In genomic region chr7:130613973-130614372, GRCm38 (mm10) we compare ENCODE assay signal across 27 mouse cellular contexts. TPM values are rescaled to one million over a fixed set of nuclear protein-coding genes. Genes with fewer than 3 reads are reported as not detected.
A peak's percentile ranks its signal among the peaks of the same experiment; 100 is the strongest.
DNase-seq lines count a peak whose midpoint lies in the region; ATAC-seq and TF ChIP-seq lines count a peak whose summit lies in the region.
"Had no signal": no experiment of that assay in that cellular context is flagged by ENCODE, and none has a peak within 500 bp of the region (broad histone marks: within the 10 kb centered on the region; RNA-seq: fewer than 3 reads in every experiment).

No protein-coding gene starts in this region.

- TF ChIP-seq POLR2A in heart, adult 2 months (IDR thresholded peaks at IDR 0.05; ENCODE audit: insufficient read depth, low read depth, low read length), result no peak

- H3K36me3 ChIP-seq in heart, adult 2 months (ENCODE audit: control insufficient read depth, insufficient read depth, low read length), result peaks cover 11% of the 10 kb centered on the region; the same call in 1 of the 2 replicates
- H3K36me3 ChIP-seq in forebrain, embryonic 14.5 days (ENCODE audit: control insufficient read depth, insufficient read depth, low read length), result no peaks in the 10 kb centered on the region
- H3K36me3 ChIP-seq: embryonic facial prominence, embryonic 13.5 days; forebrain, embryonic 12.5 days; G1E; heart, embryonic 13.5 days; hindbrain, embryonic 12.5 days; limb, embryonic 13.5 days; lung, embryonic 15.5 days; midbrain, embryonic 12.5 days had no signal

- ATAC-seq in forebrain, embryonic 14.5 days, result no peak
- ATAC-seq: intestine, postnatal 0 days; Patski had no signal

- DNase-seq in embryo, embryonic 10.5 days (ENCODE audit: low spot score), result peak; percentile 20
- DNase-seq in embryo, embryonic 10 days (ENCODE audit: low spot score), result no peak
- no peak for DNase-seq in heart, adult 2 months
- DNase-seq in heart, postnatal 36 days, result no peak
- DNase-seq in left cerebral cortex, postnatal 4 days, result peak; percentile 17
- no peak for DNase-seq in left cerebral cortex, postnatal 14 days (ENCODE audit: low spot score in 2 of 2)
- DNase-seq in retina, postnatal 1 day, result peak; percentile 34
- DNase-seq in forebrain, embryonic 14.5 days (ENCODE audit: low spot score), result no peak
- DNase-seq: cerebellum, adult 2 months; cerebellum, postnatal 14 days; heart, postnatal 14 days; kidney, postnatal 14 days; right cerebral cortex, postnatal 25 days; spleen, adult 18-20 months; thymus, postnatal 14 days had no signal

- no peak overlapping the region for H3K4me3 ChIP-seq in heart, adult 2 months
- H3K4me3 ChIP-seq in forebrain, embryonic 14.5 days (ENCODE audit: low read depth, low read length), result no peak overlapping the region
- H3K4me3 ChIP-seq: embryonic facial prominence, embryonic 13.5 days; erythroblast, embryonic 14.5 days; forebrain, embryonic 12.5 days; heart, embryonic 13.5 days; hindbrain, embryonic 12.5 days; limb, embryonic 13.5 days; lung, embryonic 15.5 days; midbrain, embryonic 12.5 days had no signal

- 56% methylated on average over 4 of the region's 4 CpGs for WGBS in heart, adult 2 months
- WGBS in forebrain, embryonic 14.5 days, result 82% methylated on average over 4 of the region's 4 CpGs

- H3K27me3 ChIP-seq in heart, adult 2 months (ENCODE audit: control insufficient read depth, insufficient read depth, low read length), result no peaks in the 10 kb centered on the region
- H3K27me3 ChIP-seq in forebrain, embryonic 14.5 days (replicated peaks; ENCODE audit: control insufficient read depth, insufficient read depth, low read length), result no peaks in the 10 kb centered on the region
- H3K27me3 ChIP-seq: embryonic facial prominence, embryonic 13.5 days; forebrain, embryonic 12.5 days; hindbrain, embryonic 12.5 days; lung, embryonic 15.5 days; Patski had no signal

- peak overlapping the region; percentile 24; the same call in 1 of the 2 replicates for H3K27ac ChIP-seq in heart, adult 2 months
- H3K27ac ChIP-seq in forebrain, embryonic 14.5 days (ENCODE audit: low read depth, low read length), result no peak overlapping the region
- H3K27ac ChIP-seq: embryonic facial prominence, embryonic 13.5 days; forebrain, embryonic 12.5 days; heart, embryonic 13.5 days; hindbrain, embryonic 12.5 days; limb, embryonic 13.5 days; lung, embryonic 15.5 days; midbrain, embryonic 12.5 days had no signal

- TF ChIP-seq EP300 in heart, adult 2 months (IDR thresholded peaks at IDR 0.05; ENCODE audit: insufficient read depth, low read depth, low read length), result no peak

- no peak overlapping the region for H3K4me2 ChIP-seq in forebrain, embryonic 14.5 days (ENCODE audit: low read length)
- H3K4me2 ChIP-seq: embryonic facial prominence, embryonic 13.5 days; forebrain, embryonic 12.5 days; heart, embryonic 13.5 days; hindbrain, embryonic 12.5 days; limb, embryonic 13.5 days; liver, embryonic 11.5 days; lung, embryonic 15.5 days; midbrain, embryonic 12.5 days had no signal

- H3K9me3 ChIP-seq in forebrain, embryonic 14.5 days (replicated peaks; ENCODE audit: control insufficient read depth, low read length), result no peaks in the 10 kb centered on the region
- H3K9me3 ChIP-seq: embryonic facial prominence, embryonic 13.5 days; forebrain, embryonic 12.5 days; heart, embryonic 13.5 days; hindbrain, embryonic 12.5 days; limb, embryonic 13.5 days; lung, embryonic 15.5 days; midbrain, embryonic 12.5 days had no signal

- peaks cover 2% of the 10 kb centered on the region for H3K4me1 ChIP-seq in heart, adult 2 months (ENCODE audit: control insufficient read depth, insufficient read depth, low read length)
- H3K4me1 ChIP-seq in forebrain, embryonic 14.5 days (ENCODE audit: control insufficient read depth, insufficient read depth, low read length), result no peaks in the 10 kb centered on the region
- H3K4me1 ChIP-seq: embryonic facial prominence, embryonic 13.5 days; hindbrain, embryonic 12.5 days; lung, embryonic 15.5 days; midbrain, embryonic 12.5 days had no signal

- TF ChIP-seq CTCF in heart, adult 2 months (IDR thresholded peaks at IDR 0.05), result no peak

- H3K79me2 ChIP-seq in heart, adult 2 months (replicated peaks; ENCODE audit: control insufficient read depth, insufficient read depth, low read length), result no peaks in the 10 kb centered on the region

- no peak overlapping the region for H3K9ac ChIP-seq in heart, adult 2 months (ENCODE audit: low read depth, low read length)
- no peak overlapping the region for H3K9ac ChIP-seq in forebrain, embryonic 14.5 days (ENCODE audit: low read length)
- H3K9ac ChIP-seq: embryonic facial prominence, embryonic 13.5 days; forebrain, embryonic 12.5 days; heart, embryonic 13.5 days; hindbrain, embryonic 12.5 days; limb, embryonic 13.5 days; lung, embryonic 15.5 days; midbrain, embryonic 12.5 days had no signal

- intact Hi-C loops in heart, adult 2 months (cut with DNase I), result no loop called here
- intact Hi-C loops in heart, postnatal 36 days (cut with DNase I), result no loop called here
- intact Hi-C loops in left cerebral cortex, postnatal 4 days (cut with DNase I), result no loop called here
- intact Hi-C loops in left cerebral cortex, postnatal 14 days (cut with DNase I), result no loop called here

RNA-seq across cellular contexts. Expression of gene Tacc2, which starts 36.7 kb away (rescaled TPM):
- total RNA-seq in heart, adult 2 months (2021), result 100 to 1,000 TPM; 339 to 480 TPM
- polyA plus RNA-seq in heart, adult 2 months (2012; rRNA removed), result 117 and 163 TPM in 2 replicates
- 100 to 1,000 TPM; 505 to 575 TPM for total RNA-seq in heart, postnatal 36 days (2021)
- total RNA-seq in left cerebral cortex, postnatal 4 days (2021), result 100 to 1,000 TPM; 101 to 102 TPM
- 10 to 100 TPM; 68.9 to 70.3 TPM for total RNA-seq in left cerebral cortex, postnatal 14 days (2021)
- polyA plus RNA-seq in forebrain, embryonic 14.5 days (2014; fragmentation: Nextera tagmentation; extraction: Ambion mirVana), result 40.2 and 47.9 TPM in 2 replicates
- polyA plus RNA-seq: G1E had no signal

RNA-seq across cellular contexts. Expression of gene Nsmce4a, which starts 41.1 kb away (rescaled TPM):
- total RNA-seq in heart, adult 2 months (2021), result 10 to 100 TPM; 38.6 to 46.0 TPM
- polyA plus RNA-seq in heart, adult 2 months (2012; rRNA removed), result 20.0 and 32.3 TPM in 2 replicates
- total RNA-seq in heart, postnatal 36 days (2021), result 10 to 100 TPM; 44.5 to 47.6 TPM
- total RNA-seq in left cerebral cortex, postnatal 4 days (2021), result 10 to 100 TPM; 36.1 to 38.3 TPM
- total RNA-seq in left cerebral cortex, postnatal 14 days (2021), result 10 to 100 TPM; 28.0 to 31.0 TPM
- polyA plus RNA-seq in forebrain, embryonic 14.5 days (2014; fragmentation: Nextera tagmentation; extraction: Ambion mirVana), result 130 and 154 TPM in 2 replicates

Comparison
In these comparisons a context has a peak if more than half of its experiments do, and no peak if none do; other contexts are left out.
1. DNase-seq: peak in embryo, embryonic 10.5 days (single experiment), left cerebral cortex, postnatal 4 days (single experiment) and retina, postnatal 1 day (single experiment); none in embryo, embryonic 10 days (single experiment), heart, adult 2 months (0 of 2), heart, postnatal 36 days (0 of 2), left cerebral cortex, postnatal 14 days (0 of 2) and forebrain, embryonic 14.5 days (single experiment).